Mouse (Mus musculus) E14TG2a.4 (cell line): ENCODE data around the gene Olfr120.

ENCODE experiments used
- CTCF ChIP-seq: conservative IDR thresholded peaks from 2 replicates; pipeline ENCODE4 v1.5.1; 2014; ENCODE audit warnings: low read length
- NANOG ChIP-seq: IDR thresholded peaks from 2 replicates; pipeline ENCODE4 v1.6.1; 2014; ENCODE audit warnings: borderline replicate concordance, low read length, mixed read lengths

DNA sequence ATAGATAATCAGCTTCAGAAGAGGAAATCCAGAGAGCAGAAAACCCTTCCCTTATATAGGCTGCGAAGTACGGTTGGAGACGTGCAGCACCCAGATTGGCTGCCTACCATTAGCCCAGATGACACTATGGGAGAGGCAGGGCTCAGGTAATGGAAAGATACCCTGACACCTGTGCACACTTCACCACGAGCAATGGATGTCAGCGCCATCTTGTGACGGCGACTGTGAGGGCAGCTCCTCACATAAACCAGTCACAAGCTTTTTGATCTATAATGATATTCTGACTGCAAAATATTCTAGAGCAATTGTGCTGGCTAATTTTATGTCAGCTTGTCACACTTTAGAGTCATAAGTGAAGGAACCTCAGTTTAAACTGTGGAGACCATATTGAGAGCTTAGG, 16.5 kb downstream of the Olfr120 start:
- TF ChIP-seq CTCF (no peak), NANOG (no peak)
